Mouse (Mus musculus) 3T3-L1 (cell line): Measurements from ENCODE around the gene Apobr.

Experiments
- DNase-seq: peaks from one replicate; pipeline ENCODE4 v3.0.0-alpha.2; 2015; ENCODE audit warnings: low read depth, low spot score

Apobr gene

DNA sequence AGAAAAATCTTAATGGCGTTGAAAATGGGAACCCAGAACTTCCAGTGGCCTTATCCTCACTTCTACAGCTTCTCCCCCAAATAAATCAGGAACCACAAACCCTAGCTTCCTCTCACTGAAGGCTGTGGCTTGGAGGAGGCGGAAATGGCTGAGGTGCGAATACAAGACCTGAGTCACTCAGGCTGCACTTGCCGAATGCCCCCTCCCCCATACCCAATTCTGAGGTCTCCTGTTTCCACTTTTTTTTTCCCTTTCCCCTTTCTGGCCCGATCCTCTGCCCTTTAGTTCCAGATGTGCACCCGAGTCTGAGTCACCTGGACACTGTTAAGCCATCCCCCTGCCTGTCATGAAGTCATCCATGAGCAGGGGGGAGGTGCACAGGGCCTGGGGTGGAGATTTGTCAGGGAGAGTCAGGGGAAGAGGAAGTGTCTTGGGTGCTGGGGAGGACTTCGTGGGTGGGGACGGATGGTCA, at the start of gene Apobr:
Apobr (plus strand) TSS at position 437 of the 472 bp plus-strand sequence.
- peak; percentile 59 for DNase-seq

DNA sequence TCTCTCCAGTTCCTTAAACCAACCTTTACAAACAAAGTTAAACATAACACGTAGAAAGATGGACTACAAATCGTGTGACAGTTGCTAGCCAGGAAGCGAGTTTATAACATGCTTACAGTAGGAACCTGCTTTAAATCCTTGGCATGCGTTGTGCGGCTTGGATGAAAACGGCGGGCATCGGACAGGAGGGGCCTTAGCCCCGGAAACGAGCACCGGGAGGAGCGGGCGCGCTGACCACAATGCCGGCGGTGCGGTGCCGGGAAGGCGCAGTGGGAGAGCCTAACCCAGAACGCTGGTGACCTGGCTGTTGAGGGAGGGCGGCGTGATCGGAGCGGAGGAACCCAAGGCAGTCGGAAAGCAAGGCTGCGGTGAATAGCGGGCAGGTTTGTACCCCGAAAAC, 49.0 kb upstream of the Apobr start:
- DNase-seq, result no peak

DNA sequence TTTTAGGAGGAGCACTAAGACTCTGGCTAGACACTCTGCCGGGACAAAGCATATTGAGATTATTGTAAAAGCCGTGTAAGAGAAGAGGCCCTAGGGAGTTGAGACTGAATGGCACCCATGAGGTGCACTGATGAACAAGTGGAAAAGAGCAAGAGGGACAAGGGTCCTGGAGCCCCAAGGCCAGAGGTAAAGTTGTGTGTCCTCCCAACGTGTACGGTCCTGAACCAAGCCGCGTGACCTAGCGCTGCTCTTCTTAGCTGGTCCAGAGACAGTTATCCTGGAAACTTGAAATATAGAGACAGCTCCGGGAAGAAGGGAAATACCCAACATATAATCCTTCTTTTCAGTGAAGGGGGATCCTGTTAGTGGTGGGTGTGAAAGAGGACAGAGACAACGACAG, 48.3 kb upstream of the Apobr start:
- DNase-seq, result no peak

DNA sequence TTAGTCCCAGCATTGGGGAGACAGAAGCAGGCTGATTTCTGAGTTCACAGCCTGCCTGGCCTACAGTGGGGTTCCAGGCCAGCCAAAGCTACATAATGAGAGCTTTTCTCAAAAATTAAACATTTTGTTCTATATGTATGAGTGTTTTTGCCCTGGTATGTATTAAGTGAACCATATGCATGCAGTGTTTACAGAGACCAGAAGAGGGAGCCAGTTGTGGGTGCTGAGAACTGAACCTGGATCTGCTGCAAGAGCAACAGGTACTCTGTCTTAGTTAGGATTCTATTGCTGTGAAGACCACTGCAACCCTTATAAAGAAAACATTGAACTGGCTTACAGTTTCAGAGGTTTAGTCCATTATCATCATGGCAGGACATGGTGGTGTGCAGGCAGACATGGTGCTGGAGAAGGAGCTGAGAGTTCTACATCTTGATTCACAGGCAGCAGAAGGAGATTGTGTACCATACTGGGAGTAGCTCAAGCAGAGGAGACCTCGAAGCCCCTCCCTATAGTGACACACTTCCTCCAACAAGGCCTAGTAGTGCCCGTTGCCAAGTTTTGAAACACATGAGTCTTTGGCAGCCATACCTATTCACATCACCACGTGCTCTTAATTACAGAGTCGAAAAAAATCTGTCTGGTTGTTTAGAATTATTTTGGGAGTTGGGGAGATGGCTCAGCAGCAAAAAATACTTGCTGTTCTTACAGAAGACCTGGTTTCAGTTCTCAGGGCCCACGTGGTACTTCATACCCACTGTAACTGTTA, 46.7 kb upstream of the Apobr start:
- peak; percentile 55 for DNase-seq

DNA sequence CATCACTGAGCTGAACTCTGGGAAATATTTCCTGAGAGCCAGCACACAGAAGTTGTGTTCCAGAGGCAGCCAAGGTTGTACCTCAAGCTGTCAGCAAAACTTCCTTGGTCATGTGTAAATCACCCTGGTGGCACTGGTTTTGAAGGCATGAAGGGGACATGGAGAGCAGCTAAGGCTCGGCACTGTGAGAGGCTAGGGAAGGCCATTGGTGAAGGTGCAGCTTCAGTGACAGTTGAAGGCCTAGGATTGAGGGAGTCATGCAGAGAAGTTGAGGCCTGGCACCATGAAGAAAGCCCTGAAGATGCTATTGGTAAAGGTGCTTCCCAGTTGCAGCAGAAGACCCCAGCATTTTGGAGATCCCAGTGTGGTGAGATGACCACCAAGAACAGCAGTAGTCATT, 43.1 kb upstream of the Apobr start:
- DNase-seq, result no peak

DNA sequence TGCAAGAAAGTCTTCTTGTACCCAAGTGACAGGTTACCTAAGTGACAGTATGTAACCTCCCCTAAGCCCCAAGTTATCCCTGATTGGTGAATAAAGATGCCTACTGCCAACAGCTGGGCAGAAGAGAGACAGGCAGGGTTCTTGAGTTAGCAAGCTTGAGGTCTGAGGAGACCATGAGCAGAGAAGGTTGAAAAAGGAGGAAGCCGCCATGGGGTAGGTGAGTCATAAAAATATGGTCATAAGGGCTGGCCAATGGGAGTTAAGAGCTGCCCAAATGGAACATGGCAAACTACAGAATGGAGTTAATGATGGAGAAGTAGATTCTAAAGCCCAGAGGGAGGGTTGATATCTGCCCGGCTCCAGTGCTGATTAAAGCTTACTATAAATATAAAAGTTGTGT, 39.1 kb upstream of the Apobr start:
- DNase-seq, result no peak

DNA sequence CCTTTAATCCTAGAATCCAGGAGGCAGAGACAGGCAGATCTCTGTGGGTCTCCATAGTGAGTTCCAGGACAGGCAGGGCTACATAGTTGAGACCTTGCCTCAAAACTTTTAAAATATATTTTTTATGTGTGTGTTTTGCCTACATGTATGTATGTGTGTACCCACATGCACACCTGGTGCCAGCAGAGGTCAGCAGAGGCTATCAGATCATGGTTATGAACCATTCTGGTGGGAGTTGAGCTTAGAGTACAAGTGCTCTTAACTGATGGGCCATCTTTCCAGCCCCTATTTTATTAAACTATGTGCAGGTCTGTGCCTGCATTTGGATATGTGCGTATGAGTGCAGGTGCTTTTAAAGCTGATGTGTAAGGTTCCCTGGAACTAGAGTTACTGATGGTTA, 29.9 kb upstream of the Apobr start:
- DNase-seq, result no peak

DNA sequence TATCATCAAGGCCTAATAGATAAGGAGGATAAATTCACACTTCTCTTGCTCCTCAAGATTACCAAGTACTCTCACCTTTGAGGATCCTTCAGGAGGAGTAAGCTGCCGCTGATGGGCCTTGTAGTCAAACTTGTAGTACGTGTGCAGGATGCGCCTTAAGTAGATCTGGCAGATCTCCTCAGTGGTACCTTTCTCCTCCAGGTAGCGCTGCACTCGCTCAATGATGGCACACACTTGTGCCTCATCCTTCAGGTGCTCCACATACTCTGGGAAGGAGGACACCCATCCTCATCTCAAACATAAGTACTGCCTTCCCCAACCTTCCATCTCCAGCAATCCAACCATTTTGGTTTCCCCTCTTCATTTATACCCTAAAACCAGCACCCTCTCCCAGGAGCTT, 28.1 kb upstream of the Apobr start:
- no peak for DNase-seq

DNA sequence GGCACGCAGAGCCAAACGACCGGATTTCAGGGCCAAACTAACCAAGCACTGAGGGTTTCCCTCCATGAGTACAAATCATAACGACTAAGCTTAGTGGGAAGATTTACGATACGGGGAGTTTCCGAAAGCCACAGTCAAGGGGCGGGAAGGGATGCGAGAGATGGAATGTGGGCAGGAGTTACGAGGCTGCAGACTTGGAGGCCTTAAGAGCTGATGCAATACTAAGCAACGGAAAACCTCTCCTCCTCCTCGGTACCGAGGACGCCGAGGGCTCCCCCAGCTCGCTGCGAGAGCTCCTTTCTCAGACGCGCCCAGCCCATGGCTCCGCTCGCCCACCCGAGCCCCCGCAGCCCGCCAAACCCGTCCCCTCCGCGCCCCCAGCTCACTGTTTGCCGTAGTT, 19.0 kb upstream of the Apobr start:
- peak; percentile 90 for DNase-seq

DNA sequence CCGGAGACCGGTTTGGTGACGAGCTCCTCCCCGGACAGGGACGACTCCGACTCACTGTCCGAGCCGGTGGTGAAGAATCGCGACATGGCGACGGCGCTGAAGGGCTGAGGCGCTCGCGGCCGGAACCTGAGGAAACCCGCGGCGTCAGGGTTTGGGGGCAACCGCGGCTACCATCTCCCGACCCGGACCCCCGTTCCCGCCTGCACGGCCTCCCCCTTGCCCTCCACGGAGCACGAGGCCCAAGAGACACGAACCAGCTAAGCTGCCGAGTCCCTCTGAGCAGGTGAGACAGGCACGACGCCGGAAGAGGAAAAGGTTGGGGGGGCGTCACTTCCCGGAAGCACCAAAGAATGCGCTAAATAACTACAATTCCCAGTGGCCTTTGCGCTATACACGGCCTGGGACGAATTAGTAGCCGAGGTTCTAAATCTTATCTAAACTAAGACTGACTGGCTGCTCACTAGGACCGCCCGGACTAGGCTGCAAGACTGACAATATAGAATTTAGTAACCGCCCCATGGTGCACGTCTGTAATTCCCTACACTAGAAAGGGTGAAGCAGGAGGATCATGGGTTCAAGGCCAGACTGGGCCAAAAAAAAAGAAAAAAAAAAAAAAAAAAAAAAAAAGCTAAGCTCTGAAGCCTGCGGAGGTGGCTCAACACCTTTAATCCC, 18.5 kb upstream of the Apobr start, which contains the start of gene Eif3c:
Eif3c (minus strand) TSS at position 318 of the 672 bp plus-strand sequence.
- DNase-seq, result peak; percentile 94

DNA sequence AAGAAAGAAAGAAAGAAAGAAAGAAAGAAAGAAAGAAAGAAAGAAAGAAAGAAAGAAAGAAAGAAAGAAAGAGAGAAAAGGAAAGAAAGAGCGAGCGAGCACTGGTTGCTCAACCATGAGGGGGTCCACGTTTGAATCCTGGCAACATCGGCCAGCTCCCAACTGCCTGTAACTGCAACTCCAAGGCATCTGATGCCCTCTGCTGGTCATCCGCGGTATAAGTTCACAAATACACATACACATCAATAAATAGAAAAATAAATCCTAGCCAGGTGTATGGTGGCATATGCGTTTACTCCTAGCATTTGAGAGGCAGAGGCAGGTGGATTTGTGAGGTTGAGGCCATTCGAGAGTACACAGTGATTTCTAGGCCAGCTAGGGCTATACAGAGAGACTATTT, 7.8 kb upstream of the Apobr start:
- DNase-seq, result peak; percentile 75

DNA sequence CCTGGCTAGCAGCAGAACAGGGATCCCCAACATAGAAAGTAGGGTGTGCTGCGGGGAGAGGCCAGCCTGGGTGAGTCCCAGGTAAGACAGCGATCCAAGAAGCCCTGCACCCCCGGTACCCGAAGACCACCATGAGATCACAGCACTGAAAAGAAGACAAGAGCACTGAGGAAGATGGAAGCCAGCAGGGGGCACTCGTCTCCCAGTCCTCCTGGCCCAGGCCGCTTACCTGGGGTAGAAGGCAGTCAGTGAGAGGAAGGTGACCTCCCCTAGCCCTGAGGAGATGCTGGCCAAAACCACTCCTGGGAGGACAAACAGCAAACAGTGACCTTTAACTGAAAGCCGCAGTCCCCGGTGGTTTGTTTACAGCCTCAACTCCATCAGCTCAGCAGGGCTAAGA, 5.6 kb upstream of the Apobr start:
- peak; percentile 55 for DNase-seq

DNA sequence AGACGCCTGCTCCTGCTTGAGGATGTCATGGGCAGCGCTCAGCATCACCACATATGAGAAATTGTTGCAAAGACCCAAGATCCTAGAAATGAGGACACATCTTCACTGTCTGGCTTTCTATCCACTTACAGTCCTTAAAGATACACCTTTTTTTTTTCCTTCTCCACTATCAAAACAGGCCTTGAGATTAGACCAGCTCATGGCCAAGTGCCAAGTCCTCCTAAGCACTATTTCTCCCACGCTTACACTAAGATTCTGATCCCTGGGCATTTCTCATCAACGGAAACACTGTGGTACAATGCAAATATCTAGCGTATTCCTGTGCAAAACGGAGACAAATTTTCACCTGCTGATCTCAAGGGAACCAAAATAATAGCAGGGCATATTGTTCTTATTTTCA, 3.1 kb upstream of the Apobr start:
- no peak for DNase-seq

DNA sequence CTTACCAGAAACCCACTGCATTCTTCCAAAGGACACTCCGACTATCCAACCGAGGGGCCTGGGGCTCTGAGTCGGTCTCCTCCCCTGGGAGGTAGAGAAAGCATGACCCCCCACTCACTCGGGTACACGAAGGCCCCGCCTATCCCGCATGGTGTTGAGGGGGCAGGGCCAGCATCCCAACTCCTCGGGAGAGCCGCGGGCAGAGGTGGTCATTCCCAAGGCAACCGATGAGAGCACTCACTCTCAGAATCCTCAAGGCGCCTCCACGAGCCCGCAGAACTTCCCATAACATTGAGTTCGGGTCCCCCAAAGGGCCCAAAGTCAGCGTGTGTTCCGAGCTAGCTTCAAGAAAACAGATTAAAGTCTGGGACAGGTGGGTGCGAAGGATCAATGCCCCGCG, 2.0 kb upstream of the Apobr start:
- DNase-seq, result no peak

DNA sequence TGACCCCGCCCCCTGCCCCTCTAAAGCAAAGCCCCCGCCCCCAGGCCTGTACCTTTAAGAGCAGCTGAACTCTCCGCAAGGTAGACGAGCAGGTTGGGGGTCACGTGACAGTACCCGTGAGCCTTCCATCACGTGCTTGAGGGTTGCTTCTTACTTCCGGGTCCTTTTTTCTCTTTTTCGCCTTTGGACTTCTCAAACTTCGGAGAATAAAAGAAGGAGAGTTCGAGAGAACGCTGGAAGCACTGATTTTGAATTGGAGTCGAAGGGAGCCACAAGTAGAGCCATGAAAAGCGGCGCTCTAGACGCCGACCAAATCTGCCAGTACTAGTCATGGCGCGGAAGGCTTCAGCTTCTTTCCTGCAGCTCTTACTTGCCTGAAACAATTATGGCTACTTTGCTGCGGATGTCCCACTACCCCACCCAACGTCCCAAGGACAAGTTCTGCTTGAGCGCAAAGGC, 1.5 kb upstream of the Apobr start:
- DNase-seq, result no peak

DNA sequence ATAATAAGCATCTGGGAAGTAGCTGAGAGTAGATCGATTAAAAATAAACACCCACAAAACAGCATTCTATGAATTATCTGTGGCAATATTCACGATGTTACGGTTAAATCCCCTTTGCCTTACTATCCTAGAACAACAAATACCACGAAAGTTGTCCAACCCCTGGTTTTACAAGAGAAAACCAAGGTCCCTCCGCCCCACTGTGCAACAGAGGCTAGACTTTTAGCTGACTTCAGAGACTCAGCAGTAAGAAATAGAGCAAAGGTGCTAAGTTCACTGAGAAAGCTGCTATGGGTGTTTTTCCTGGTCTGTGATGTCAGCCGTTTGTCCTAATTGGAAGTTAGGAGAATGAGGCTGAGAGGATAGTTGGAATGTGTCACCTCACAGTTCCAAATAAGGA, 981 bp upstream of the Apobr start:
- no peak for DNase-seq

DNA sequence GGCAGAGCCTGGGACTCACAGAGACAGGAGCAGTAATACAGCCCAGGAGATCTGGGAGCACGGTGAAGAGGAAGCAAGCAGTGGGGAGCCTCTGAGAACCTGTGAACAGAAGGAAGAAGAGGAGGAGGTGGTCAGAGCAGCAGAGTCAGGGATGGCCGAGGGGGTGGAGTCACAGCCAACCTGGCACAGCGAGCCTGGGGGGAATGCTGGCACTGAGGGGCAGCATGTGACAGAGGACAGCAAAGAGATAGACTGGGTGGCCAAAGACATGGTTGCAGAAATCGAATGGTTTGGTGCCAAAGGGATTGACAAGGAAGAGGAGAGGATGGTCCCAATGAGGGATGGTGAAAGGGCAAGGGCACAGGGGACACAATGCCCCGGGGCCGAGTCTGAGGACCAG, 975 bp downstream of the Apobr start, which contains the start of gene Cln3:
Cln3 (minus strand) TSS at position 101 of the 400 bp plus-strand sequence.
- DNase-seq, result no peak

DNA sequence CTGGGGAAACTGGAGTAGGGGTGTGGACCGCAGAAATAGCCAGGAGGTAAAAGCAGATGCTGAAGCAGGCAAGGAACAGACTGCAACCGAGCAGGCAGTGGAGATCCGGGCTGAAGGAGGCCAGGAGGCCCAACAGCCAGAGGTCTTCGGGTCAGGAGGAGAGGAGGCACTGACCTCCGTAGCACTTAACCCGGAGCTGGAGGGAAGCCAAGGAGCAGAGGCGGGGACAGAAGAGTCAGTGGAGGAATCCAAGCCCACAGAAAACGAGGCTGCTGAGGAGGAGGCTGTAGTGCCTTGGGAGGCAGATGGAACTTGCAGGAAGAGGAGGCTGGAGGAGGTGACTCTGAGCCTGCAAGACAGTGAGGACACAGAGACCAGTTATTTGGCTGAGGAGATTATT, 2.1 kb downstream of the Apobr start:
- no peak for DNase-seq

DNA sequence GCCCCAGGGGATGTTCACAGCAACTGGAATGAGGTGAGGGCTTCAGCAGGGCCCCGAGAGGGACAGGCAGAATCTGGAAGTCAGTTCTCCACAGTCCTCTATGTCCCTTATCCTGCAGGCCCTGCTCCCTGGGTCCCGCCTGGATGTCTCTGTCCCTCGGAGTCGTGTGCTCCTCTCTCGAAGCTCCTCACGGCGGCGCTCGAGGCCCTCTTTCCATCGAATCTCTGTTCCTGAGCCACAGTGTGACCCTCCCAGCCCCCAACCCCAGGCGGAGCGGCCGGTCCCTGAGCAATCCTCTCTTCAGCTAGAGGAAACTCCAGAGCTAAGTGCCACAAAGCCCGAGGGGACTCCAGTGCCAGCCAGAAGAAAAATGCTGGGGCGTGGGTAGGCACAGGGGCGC, 3.0 kb downstream of the Apobr start:
- no peak for DNase-seq

DNA sequence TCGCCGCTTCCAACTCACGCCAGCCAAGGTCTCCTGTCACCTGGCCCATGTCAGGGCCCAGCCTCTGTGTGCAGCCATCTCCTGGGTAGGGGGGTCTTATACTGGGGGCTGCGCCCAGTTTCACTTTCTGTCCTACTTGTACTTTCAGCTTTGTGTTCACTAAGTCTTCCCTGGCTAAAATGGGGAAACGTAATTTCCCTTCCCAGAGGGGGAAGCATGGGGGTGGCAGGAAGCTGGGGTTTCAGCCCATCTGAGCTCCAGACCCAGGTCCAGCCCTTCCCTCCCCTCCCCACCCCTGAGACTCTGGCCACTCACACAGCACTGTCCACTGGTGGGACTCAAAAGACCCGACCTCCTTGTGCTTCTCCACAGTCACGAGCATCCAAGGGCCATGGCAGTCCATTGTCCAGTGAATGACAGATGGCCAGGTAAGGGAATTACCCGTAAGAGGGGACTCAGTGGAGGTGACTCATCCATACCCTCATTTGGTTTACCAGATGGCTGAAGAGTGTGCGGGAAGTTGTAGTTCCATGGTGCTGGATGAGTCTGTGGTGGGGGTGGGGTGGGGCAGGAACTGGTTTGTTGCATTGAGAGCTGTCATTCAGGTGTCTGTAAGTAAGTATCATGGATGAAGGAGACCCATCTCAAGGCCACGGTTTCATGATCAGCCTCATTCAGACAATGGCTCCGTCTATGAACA, 10.3 kb downstream of the Apobr start, which contains the start of gene Il27:
Il27 (minus strand) TSS at position 80 of the 700 bp plus-strand sequence.
- DNase-seq, result no peak

DNA sequence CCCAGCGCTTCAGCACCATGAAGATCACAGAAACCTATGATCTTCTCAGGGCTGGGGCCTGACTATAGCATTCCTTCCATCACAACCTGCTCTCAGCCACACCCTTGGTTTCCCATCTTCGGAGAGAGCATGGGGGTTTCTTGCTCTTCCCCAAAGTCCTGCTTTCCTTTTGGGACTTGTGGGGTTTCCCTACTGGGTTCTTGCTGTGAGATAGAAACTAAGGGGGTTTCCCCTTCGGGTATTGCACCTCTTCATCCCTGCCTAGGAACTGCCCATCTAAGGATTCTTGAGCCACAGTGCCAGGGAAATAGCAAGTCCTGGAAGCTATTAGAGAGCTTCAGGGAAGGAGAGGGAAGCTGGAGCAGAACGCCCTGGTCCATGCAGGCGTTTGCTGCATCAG, 11.1 kb downstream of the Apobr start:
- no peak for DNase-seq

DNA sequence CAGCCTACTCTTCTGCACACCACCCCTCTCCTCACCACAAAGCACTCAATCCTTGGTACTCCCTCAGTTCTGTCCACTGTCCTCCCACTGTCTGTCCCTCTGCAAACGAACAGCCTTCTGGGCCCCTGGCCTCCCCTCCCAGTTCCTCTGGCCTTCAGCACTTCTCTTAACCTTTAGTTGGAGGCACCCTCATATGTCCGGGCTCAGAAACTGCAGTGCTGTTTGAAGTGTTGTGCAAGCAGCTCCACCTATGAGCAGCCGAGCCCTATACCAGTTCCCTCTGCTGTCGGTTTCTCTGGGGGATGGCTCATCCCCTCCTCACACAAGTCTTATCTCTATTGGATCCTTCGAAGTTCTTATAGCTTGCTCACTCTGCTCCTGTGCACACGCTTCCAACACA, 11.7 kb downstream of the Apobr start:
- no peak for DNase-seq
